Mouse (Mus musculus): Measurements from ENCODE around the gene Senp3.

The Senp3 gene

GRCm38 (mm10) chr11:69682209-69682839, 440 bp upstream of the Senp3 start:
- CTCF ChIA-PET: interaction anchor here (0.5 to 1.0 kb wide), 3 partner anchors 41 to 114 kb away, joined by 3 to 6 read pairs (median 3); no protein-coding TSS in a partner anchor

DNA sequence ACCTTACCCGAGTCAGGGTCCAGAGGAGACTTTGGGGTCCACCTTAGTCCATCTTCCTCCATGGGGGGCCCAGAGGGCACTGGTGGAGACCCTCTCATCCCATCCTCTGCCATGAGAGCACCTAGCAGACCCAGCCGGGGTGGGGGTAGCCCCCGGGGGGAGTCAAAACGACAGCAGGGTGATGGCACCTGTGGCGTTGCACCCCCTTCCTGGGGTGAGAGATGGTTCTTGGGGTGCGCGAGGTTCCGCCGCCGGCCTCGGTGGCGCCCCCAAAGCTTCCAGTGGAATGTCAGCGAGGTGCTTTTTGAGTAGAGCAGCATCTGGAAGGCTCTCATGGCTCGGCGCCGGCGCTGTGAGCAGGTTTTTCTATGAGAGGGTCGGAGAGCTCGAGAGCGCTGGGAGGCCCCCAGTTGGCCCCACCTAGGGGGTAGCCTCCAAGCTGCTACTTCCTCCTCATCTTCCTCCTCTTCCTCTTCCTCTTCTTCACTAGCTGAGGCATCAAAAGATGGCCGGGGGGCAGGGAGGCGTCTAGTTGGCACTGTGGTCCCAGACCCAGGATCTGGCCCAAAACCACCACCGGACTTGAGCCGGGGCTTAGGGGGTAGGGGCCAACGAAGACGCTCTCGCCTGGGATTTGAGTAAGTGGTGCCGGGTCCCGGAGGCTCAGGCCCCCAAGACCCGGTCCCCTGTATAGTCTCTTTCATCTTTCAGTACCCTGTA, 1.6 kb downstream of the Senp3 start:
- CTCF ChIA-PET: interaction anchor here (0.5 to 0.7 kb wide), 4 partner anchors 14 to 161 kb away, joined by 3 to 20 read pairs (median 4); no protein-coding TSS in a partner anchor

- CTCF ChIA-PET: no interaction called here
Measured at GRCm38 (mm10) chr11:69679144-69679543, 2.7 kb downstream of the Senp3 start.

GRCm38 (mm10) chr11:69672211-69672706, 9.6 kb downstream of the Senp3 start, which contains the start of gene Eif4a1:
Gene Eif4a1, minus strand, starts transcription at chr11:69672423.
- CTCF ChIA-PET: interaction anchor here (0.7 kb wide), 1 partner anchor 79 kb away, joined by 3 read pairs; no protein-coding TSS in a partner anchor

GRCm38 (mm10) chr11:69671726-69672124, 10.2 kb downstream of the Senp3 start:
- CTCF ChIA-PET: interaction anchor here (0.7 kb wide), 1 partner anchor 80 kb away, joined by 3 read pairs; no protein-coding TSS in a partner anchor

DNA sequence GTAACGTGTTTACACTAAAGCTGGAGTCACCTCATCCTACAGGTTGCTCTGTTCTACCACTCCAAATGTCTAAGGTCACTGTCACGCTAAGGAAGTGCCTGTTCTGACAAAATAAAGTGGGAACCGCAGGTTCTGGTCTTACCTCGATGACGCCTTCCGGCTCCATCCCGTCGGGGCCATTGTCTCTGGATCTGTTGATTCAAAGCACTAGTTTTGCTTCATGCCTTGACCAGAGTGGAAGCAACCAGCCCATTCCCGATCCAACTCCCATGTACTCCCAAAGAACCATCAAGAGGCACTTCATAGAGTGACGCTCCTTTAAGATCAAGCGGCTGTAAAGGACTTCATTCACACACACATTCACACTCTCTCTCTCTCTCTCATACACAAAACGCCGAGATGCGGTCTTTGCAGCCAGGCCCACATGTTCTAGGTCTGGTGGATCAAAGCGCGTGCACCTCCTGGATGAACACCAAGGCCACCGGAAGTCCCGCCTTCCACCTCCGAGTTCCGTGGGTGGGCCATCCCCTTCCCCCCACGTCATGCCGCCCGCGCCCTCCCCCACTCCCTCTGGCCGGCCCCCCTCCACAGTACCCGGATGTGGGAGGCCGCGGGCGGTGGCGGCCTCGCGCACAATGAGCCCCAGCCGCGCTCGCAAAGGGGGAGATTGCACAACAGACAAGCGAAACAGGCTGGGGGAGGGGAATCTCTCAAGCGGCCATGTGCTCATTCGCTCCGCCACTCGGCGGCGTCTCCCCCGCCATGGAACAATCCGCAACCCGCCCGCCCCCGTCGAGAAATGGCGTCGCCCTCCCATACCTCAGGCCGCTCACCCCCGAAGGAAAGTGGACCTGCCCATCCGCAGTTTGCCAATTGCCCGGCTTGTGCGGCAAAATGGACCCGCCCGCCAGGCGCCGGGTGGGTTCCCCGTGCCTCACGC, 10.8 kb downstream of the Senp3 start:
- CTCF ChIA-PET: no interaction called here

GRCm38 (mm10) chr11:69666665-69667005, 15.2 kb downstream of the Senp3 start:
- CTCF ChIA-PET: interaction anchor here (0.6 kb wide), 1 partner anchor 13 kb away, joined by 3 read pairs; no protein-coding TSS in a partner anchor

- CTCF ChIA-PET: interaction anchor here (0.6 kb wide), 1 partner anchor 14 kb away, joined by 3 read pairs; no protein-coding TSS in a partner anchor
Measured at GRCm38 (mm10) chr11:69665961-69666664, 15.8 kb downstream of the Senp3 start, which contains the start of gene Cd68. Gene Cd68, minus strand, starts transcription at chr11:69666153.

DNA sequence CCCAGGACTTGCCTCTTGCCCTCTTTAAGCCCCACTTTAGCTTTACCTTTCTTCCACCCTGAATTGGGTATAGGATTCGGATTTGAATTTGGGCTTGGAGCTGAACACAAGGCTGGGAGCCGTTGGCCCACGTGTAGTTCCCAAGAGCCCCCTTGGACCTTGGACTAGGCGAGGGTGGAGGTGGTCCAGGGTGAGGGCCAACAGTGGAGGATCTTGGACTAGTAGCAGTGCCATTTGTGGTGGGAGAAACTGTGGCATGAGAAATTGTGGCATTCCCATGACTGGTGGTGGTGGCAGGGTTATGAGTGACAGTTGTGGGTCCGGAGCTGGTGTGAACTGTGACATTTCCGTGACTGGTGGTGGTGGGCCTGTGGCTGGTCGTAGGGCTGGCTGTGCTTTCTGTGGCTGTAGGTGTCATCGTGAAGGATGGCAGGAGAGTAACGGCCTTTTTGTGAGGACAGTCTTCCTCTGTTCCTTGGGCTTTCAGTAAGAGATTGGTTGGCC, 16.4 kb downstream of the Senp3 start:
- CTCF ChIA-PET: interaction anchor here (0.5 kb wide), 1 partner anchor 18 kb away, joined by 3 read pairs; no protein-coding TSS in a partner anchor

DNA sequence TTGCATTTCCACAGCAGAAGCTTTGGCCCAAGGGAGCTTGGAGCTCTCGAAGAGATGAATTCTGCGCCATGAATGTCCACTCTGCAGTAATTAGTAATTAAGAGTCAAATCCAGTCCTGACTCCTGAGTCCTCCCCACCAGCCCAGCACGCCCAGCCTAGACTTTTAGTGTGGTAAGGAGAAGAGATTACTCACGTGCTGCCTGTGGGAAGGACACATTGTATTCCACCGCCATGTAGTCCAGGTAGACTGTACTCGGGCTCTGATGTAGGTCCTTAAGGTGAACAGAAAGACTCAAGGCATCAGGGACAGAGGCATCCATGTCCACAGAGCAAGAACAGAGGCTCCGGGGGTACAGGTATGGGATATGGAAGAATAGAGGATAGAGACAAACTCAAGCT, 17.0 kb downstream of the Senp3 start:
- CTCF ChIA-PET: interaction anchor here (0.5 kb wide), 1 partner anchor 17 kb away, joined by 3 read pairs; no protein-coding TSS in a partner anchor

DNA sequence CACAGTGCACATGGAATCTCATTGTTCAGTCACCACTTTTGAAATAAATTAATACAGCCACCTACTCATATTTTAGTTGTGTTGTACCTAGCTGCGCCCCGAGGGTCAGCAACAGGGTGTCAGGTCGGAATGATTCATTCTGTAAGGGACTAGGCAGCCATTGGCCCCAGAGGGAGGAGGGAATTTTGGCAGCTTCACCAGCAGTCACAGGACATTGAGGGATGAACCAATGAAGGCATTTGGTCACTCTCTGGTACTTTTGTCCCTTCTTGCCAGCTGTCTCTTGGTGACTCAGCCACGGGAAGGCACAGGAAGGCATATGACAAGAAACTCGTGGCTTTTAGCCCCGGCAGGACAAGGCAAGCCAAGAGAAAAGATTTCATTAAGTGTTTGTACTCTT, 18.1 kb downstream of the Senp3 start:
- CTCF ChIA-PET: no interaction called here

DNA sequence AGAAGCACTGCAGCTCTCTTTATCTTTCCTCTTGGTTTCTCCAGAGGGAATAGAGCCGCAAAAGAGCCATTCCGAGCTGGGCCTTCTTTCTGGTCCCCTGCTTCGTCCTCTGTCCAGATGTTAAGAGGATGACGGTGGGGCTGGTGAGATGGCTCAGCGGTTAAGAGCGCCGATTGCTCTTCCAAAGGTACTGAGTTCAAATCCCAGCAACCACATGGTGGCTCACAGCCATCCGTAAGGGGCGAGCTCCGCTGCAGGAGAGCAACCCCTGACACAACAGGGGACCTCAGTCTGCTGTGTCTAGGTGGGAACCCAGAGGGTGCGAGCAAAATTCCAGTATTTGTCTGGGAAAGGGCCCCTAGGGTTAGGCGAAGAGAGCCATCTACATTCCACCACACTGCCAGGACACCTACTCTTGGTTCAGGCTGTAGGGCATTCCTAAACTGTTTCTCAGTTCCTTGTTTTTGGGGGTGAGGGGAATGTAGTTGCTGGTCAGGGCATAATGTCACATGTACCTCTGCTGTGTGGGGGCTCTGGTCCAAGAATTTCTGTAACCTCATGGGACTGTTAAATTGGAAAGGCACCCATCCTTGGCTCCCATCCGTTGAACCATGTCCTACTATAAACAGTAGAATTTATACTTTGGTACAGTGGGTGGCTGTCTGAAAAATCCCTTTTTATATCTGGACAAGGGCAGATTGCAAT, 18.8 kb downstream of the Senp3 start:
- CTCF ChIA-PET: no interaction called here

DNA sequence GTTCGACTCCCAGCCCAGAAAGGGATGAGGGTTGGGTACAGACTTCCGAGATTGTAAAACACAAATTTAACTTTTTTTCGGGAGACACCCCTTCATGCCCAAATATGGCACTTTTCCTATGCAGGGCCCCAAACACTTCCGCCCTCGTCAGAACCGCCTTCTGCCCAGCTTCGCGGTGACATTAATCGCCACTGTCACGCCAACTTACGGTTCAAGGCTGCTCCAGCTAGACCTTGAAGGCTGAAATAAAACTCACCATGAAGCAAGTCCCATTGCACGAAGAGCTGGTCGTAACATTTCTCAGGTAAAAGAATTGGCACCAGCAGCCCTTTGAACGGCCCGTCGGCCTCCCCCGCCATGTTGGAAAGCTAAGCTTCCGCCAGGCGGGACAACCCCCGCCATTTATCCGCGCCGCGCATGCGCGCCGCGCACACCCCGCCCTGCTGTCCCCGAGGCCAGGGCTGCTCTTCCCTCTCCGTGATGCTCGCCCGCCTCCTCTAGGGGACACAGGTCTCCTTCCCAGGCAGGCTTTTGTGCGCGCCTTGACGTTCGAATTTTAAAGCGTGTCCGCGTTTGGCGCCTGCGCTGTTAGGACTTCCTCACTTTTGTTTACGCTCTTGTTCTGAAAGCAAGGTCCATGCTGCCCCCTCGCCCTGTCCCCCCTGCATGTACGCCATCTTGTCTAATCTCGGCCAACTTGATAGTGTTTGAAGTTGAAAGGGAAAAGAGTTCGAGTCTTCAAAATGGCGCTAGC, 19.5 kb downstream of the Senp3 start, which contains the start of gene Mpdu1:
TSS of gene Mpdu1 (minus strand) at position 430 of the 754 bp plus-strand sequence.
- CTCF ChIA-PET: interaction anchor here (1.1 kb wide), 1 partner anchor 11 kb away, joined by 3 read pairs; no protein-coding TSS in a partner anchor

DNA sequence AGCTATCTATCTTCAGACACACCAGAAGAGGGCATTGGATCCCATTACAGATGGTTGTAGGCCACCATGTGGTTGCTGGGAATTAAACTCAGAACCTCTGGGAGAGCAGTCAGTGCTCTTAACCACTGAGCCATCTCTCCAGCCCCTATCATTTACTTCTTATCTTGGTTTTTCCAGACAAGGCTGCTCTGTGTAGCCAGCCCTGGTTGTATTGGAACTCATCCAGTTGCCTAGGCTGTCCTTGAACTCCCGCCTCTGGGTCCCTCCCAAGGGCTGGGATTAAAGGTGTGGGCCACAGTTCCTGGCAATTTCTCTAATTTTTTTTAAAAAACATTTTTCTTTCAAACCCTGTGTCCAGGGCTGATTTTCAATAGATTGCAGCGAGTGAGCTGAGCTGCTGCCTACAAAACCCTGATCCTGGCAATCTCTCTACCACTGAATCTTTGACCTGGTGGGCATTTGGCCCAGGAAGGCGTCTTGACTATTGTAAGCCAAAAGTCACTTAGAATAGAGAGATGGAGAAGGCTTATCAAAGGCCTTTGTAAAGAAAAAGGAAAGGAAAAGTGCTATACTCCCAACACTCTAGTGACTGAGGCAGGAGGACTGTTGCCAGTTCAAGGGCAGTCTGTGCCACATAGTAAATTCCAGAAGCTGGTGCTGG, 20.5 kb downstream of the Senp3 start:
- CTCF ChIA-PET: interaction anchor here (1.1 kb wide), 1 partner anchor 10 kb away, joined by 3 read pairs; no protein-coding TSS in a partner anchor

DNA sequence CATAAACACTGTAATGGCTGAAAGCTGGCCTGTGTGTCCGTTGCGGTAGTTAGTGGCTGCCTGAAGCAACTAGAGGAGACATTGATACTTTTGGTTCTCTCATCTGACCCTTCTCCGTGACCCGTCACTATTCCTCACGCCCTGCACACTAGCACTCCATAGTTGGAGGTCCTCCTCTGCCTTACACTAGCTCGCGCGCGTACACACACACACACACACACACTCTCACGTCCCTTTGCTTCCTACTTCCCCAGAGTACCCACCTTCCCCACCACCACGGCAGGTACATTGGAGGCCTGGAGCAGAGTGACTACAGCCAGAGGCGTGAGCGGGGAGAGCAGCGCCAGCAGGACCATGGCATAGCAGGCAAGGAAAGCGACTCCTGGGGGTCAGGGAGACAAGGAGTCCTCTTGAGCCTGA, 24.4 kb downstream of the Senp3 start:
- CTCF ChIA-PET: interaction anchor here (0.7 kb wide), 1 partner anchor 169 kb away, joined by 3 read pairs; no protein-coding TSS in a partner anchor

- CTCF ChIA-PET: interaction anchor here (0.6 to 0.7 kb wide), 2 partner anchors 26 to 170 kb away, joined by 3 to 5 read pairs; no protein-coding TSS in a partner anchor
Measured at GRCm38 (mm10) chr11:69656617-69657461, 25.0 kb downstream of the Senp3 start.

GRCm38 (mm10) chr11:69656065-69656455, 25.8 kb downstream of the Senp3 start:
- CTCF ChIA-PET: interaction anchor here (0.6 kb wide), 1 partner anchor 25 kb away, joined by 5 read pairs; no protein-coding TSS in a partner anchor

All from spleen, embryonic (tissue).